Mouse (Mus musculus): ENCODE results near the gene Tspan15. TPM values are rescaled to one million over a fixed set of nuclear protein-coding genes. Genes with fewer than 3 reads are reported as not detected.

Gene Tspan15
- polyA plus RNA-seq, 1 experiment from 2014 or later = 86.3 TPM

DNA sequence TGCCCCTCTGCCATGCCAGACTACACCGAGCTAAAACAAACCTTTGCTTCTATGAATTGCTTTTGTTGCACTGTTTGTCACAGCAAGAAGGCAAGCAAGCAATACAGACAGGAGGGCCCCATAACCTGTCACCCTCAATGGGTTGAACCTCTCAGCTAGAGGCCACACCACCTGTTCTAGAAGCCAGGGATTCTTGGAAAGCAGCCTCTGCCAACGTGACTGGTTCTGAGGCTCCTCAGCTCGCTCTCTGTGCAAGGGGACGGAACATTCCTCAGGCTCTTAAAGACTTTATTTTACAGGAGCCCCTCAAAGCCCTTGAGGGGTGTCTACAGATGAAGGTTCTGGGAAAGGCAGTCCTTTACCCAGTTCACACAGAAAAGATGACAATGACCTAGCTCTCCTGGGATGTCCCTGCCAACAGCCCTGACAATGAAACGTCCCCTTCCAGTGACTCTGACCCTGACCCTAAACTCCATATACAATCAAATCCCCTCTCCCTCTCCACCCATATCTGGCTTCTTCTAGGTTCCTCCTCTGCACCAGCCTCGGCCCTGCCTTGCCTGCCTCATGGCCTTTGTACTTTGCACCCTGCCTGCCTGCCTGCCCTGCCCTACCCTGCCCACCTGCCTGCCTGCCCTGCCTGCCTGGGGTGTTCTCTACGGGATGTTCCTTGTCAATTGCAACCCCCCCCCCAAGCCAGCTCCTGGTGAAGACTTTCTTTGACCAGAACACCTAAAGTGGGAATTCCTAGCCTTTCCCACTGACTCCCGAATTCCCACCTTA, 10.1 kb downstream of the Tspan15 start:
- ATAC-seq = peak; percentile 91
- no peaks in the 10 kb centered on the region for H3K9me3 ChIP-seq (ENCODE audit: control insufficient read depth, low read length)
- H3K4me1 ChIP-seq (ENCODE audit: control insufficient read depth, insufficient read depth, low read length) = peaks cover 40% of the 10 kb centered on the region
- H3K9ac ChIP-seq (ENCODE audit: low read depth, low read length) = peak overlapping the region; percentile 34
- no peaks in the 10 kb centered on the region for H3K27me3 ChIP-seq (replicated peaks; ENCODE audit: control insufficient read depth, insufficient read depth, low read length)
- H3K4me2 ChIP-seq (ENCODE audit: low read depth, low read length) = peak overlapping the region; percentile 51
- no peak overlapping the region for H3K4me3 ChIP-seq (ENCODE audit: low read length)
- H3K36me3 ChIP-seq (ENCODE audit: control insufficient read depth, insufficient read depth, low read length) = no peaks in the 10 kb centered on the region
- WGBS = 53% methylated on average over 8 of the region's 8 CpGs
- peak overlapping the region; percentile 96 for H3K27ac ChIP-seq (ENCODE audit: low read length)

DNA sequence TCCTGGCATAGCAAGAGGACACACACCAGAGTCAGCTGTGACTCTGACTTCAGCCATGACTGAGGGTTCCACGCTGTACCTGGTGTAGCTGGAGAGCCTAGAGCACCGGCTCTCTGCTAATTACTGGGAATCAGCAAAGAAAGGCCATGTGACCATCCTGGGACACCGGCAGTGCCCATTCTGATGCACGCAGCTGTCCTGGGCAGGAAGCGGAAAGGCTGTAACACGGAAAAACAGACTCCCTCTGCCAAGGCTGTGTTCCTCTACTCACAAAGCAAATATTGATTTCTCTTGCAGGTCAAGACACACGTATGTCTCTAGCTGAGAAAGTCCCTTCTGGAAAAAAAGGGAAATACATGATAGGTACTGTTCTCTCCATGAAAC, 12.3 kb downstream of the Tspan15 start:
- H3K4me1 ChIP-seq (ENCODE audit: control insufficient read depth, insufficient read depth, low read length) = peaks cover 43% of the 10 kb centered on the region
- ATAC-seq = peak; percentile 14

DNA sequence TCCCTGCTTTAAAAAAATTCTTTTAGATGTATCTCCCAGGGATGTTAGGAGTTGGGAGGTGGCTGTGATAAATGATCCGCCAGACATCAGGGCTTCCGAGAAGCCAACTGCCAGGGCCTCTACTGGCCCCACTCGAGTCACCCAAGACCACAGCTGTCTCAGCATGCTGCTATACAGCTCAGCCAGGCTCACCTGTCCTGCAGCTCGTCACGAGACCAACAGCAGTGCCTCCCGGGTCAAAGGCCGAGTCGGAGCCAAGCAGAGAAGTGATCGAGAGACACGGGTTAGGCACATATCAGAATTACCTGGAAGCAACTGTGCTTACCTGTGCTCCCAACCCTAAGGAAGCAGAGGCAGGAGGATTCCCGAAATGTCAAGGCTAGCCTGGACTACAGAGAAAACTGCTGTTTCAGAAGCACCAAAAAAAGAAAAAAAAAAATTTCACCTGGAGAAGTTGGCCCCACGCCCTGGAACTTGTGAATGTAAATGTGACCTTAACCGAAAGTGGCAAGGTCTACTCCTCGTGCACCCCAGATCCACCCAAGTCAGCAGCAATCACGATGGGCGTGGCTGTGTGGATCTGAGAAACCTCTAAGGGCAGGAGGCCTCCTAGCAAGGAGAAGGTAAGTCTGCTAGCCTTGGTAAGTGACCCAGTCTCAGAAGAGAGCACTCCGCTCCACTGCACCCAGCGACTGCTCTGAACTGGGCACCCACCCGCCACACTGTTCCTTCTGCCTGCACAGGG, 12.8 kb downstream of the Tspan15 start:
- no peaks in the 10 kb centered on the region for H3K9me3 ChIP-seq (ENCODE audit: control insufficient read depth, low read length)
- ATAC-seq = peak; percentile 58
- H3K4me1 ChIP-seq (ENCODE audit: control insufficient read depth, insufficient read depth, low read length) = peaks cover 40% of the 10 kb centered on the region
- H3K27ac ChIP-seq (ENCODE audit: low read length) = peak overlapping the region; percentile 97
- H3K4me2 ChIP-seq (ENCODE audit: low read depth, low read length) = peak overlapping the region; percentile 32
- H3K36me3 ChIP-seq (ENCODE audit: control insufficient read depth, insufficient read depth, low read length) = no peaks in the 10 kb centered on the region
- H3K4me3 ChIP-seq (ENCODE audit: low read length) = peak overlapping the region; percentile 11; the same call in 1 of the 2 replicates
- peak overlapping the region; percentile 51 for H3K9ac ChIP-seq (ENCODE audit: low read depth, low read length)
- 66% methylated on average over 19 of the region's 19 CpGs for WGBS
- no peaks in the 10 kb centered on the region for H3K27me3 ChIP-seq (replicated peaks; ENCODE audit: control insufficient read depth, insufficient read depth, low read length)

More for the DNA sequence above, 12.3 kb downstream of the Tspan15 start:
- Histone ChIP-seq H3K4me3 (ENCODE audit: low read length) (peak overlapping the region; percentile 11; the same call in 1 of the 2 replicates), H3K27ac (ENCODE audit: low read length) (peak overlapping the region; percentile 97), H3K9ac (ENCODE audit: low read depth, low read length) (peak overlapping the region; percentile 51), H3K4me2 (ENCODE audit: low read depth, low read length) (peak overlapping the region; percentile 32), H3K27me3 (replicated peaks; ENCODE audit: control insufficient read depth, insufficient read depth, low read length) (no peaks in the 10 kb centered on the region), H3K9me3 (ENCODE audit: control insufficient read depth, low read length) (no peaks in the 10 kb centered on the region), H3K36me3 (ENCODE audit: control insufficient read depth, insufficient read depth, low read length) (no peaks in the 10 kb centered on the region)
- 45% methylated on average over 7 of the region's 7 CpGs for WGBS

DNA sequence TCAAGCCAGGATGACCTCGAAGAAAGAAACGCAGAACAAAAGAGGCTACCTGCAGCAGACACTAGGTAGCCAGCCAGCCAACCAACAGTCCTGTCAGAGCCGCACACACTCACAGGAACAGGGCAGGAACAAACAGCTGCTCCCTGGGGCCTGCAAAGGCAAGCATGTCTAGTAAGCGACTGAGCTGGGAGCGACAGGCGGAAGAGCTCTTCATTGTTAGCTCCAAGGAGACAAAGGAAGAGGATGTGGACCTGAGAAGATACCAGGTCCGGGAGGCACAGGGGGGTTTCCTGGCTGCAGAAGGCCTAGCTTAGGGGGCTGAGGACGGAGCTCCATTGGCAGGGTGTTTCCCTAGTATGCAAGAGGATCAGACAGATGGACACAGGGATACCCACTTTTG, 13.9 kb downstream of the Tspan15 start:
- no peak overlapping the region for H3K4me3 ChIP-seq (ENCODE audit: low read length)
- no peaks in the 10 kb centered on the region for H3K36me3 ChIP-seq (ENCODE audit: control insufficient read depth, insufficient read depth, low read length)
- H3K27me3 ChIP-seq (replicated peaks; ENCODE audit: control insufficient read depth, insufficient read depth, low read length) = no peaks in the 10 kb centered on the region
- peaks cover 31% of the 10 kb centered on the region for H3K4me1 ChIP-seq (ENCODE audit: control insufficient read depth, insufficient read depth, low read length)
- no peak overlapping the region for H3K4me2 ChIP-seq (ENCODE audit: low read depth, low read length)
- WGBS = 56% methylated on average over 8 of the region's 8 CpGs
- H3K9me3 ChIP-seq (ENCODE audit: control insufficient read depth, low read length) = no peaks in the 10 kb centered on the region
- H3K9ac ChIP-seq (ENCODE audit: low read depth, low read length) = no peak overlapping the region; the same call in 1 of the 2 replicates
- ATAC-seq = no peak
- peak overlapping the region; percentile 97 for H3K27ac ChIP-seq (ENCODE audit: low read length)

- Histone ChIP-seq H3K4me3 (ENCODE audit: low read length) (no peak overlapping the region), H3K36me3 (ENCODE audit: control insufficient read depth, insufficient read depth, low read length) (no peaks in the 10 kb centered on the region), H3K27me3 (replicated peaks; ENCODE audit: control insufficient read depth, insufficient read depth, low read length) (no peaks in the 10 kb centered on the region), H3K27ac (ENCODE audit: low read length) (peak overlapping the region; percentile 97; the same call in 1 of the 2 replicates), H3K4me2 (ENCODE audit: low read depth, low read length) (no peak overlapping the region), H3K9me3 (ENCODE audit: control insufficient read depth, low read length) (no peaks in the 10 kb centered on the region), H3K4me1 (ENCODE audit: control insufficient read depth, insufficient read depth, low read length) (peaks cover 31% of the 10 kb centered on the region), H3K9ac (ENCODE audit: low read depth, low read length) (no peak overlapping the region; the same call in 1 of the 2 replicates)
- ATAC-seq = no peak
- 47% methylated on average over 5 of the region's 5 CpGs for WGBS
Measured at GRCm38 (mm10) chr10:62216595-62216994, 14.5 kb downstream of the Tspan15 start.

GRCm38 (mm10) chr10:62215633-62216032, 15.4 kb downstream of the Tspan15 start:
- peak overlapping the region; percentile 58 for H3K27ac ChIP-seq (ENCODE audit: low read length)
- 90% methylated on average over 8 of the region's 8 CpGs for WGBS
- H3K4me2 ChIP-seq (ENCODE audit: low read depth, low read length) = no peak overlapping the region
- no peaks in the 10 kb centered on the region for H3K9me3 ChIP-seq (ENCODE audit: control insufficient read depth, low read length)
- no peak overlapping the region for H3K4me3 ChIP-seq (ENCODE audit: low read length)
- H3K36me3 ChIP-seq (ENCODE audit: control insufficient read depth, insufficient read depth, low read length) = no peaks in the 10 kb centered on the region
- H3K27me3 ChIP-seq (replicated peaks; ENCODE audit: control insufficient read depth, insufficient read depth, low read length) = no peaks in the 10 kb centered on the region
- no peak for ATAC-seq
- no peak overlapping the region; the same call in 1 of the 2 replicates for H3K9ac ChIP-seq (ENCODE audit: low read depth, low read length)
- H3K4me1 ChIP-seq (ENCODE audit: control insufficient read depth, insufficient read depth, low read length) = peaks cover 34% of the 10 kb centered on the region

DNA sequence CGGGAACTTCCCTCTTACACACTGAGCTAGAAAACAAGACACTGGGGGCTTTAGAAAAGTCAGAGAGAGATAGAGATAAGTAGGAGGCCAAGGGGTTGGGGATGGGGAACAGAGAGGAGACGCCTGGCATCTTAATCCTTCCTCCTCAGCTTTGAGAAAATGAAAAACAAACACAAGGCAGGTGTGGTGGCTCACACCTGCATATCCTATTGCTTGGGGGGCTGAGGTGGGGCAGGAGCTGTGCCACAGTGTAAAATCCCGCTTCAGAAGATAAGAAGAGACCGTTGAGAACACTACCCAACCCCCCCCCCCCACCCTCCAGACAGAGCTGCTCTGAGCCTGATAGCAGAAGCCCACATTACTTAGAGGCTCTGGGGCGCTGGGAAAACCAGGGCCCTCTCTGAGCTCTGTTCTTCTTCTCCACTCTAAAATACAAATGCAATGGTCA, 15.9 kb downstream of the Tspan15 start:
- 44% methylated on average over 5 of the region's 5 CpGs for WGBS
- H3K9ac ChIP-seq (ENCODE audit: low read depth, low read length) = no peak overlapping the region
- peaks cover 30% of the 10 kb centered on the region for H3K4me1 ChIP-seq (ENCODE audit: control insufficient read depth, insufficient read depth, low read length)
- no peaks in the 10 kb centered on the region for H3K9me3 ChIP-seq (ENCODE audit: control insufficient read depth, low read length)
- H3K4me2 ChIP-seq (ENCODE audit: low read depth, low read length) = no peak overlapping the region
- peak overlapping the region; percentile 58 for H3K27ac ChIP-seq (ENCODE audit: low read length)
- peak; percentile 5; the same call in 1 of the 2 replicates for ATAC-seq
- H3K4me3 ChIP-seq (ENCODE audit: low read length) = no peak overlapping the region
- H3K27me3 ChIP-seq (replicated peaks; ENCODE audit: control insufficient read depth, insufficient read depth, low read length) = no peaks in the 10 kb centered on the region
- H3K36me3 ChIP-seq (ENCODE audit: control insufficient read depth, insufficient read depth, low read length) = no peaks in the 10 kb centered on the region

DNA sequence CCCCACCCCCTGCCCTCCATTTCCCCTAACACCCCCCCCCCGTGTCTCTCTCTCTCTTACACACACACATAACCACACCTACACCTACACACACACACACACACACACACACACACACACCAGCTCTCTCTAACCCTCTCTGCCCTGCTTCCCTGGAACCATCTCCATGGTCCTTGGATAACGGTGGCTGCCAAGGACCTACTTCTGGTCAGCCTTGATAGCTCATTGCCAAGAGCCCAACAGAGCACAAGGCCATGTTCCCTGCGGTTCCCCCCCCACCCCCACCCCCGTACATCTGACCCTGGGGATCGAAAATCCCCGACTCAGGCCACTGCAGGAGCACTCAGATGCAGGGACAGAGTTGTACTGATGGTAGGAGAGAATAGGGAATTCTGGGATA, 19.7 kb downstream of the Tspan15 start:
- Histone ChIP-seq H3K27me3 (replicated peaks; ENCODE audit: control insufficient read depth, insufficient read depth, low read length) (no peaks in the 10 kb centered on the region), H3K36me3 (ENCODE audit: control insufficient read depth, insufficient read depth, low read length) (no peaks in the 10 kb centered on the region), H3K4me2 (ENCODE audit: low read depth, low read length) (no peak overlapping the region), H3K27ac (ENCODE audit: low read length) (no peak overlapping the region), H3K9ac (ENCODE audit: low read depth, low read length) (no peak overlapping the region), H3K4me1 (ENCODE audit: control insufficient read depth, insufficient read depth, low read length) (peaks cover 32% of the 10 kb centered on the region), H3K9me3 (ENCODE audit: control insufficient read depth, low read length) (no peaks in the 10 kb centered on the region), H3K4me3 (ENCODE audit: low read length) (no peak overlapping the region)
- 60% methylated on average over 6 of the region's 6 CpGs for WGBS
- no peak for ATAC-seq

DNA sequence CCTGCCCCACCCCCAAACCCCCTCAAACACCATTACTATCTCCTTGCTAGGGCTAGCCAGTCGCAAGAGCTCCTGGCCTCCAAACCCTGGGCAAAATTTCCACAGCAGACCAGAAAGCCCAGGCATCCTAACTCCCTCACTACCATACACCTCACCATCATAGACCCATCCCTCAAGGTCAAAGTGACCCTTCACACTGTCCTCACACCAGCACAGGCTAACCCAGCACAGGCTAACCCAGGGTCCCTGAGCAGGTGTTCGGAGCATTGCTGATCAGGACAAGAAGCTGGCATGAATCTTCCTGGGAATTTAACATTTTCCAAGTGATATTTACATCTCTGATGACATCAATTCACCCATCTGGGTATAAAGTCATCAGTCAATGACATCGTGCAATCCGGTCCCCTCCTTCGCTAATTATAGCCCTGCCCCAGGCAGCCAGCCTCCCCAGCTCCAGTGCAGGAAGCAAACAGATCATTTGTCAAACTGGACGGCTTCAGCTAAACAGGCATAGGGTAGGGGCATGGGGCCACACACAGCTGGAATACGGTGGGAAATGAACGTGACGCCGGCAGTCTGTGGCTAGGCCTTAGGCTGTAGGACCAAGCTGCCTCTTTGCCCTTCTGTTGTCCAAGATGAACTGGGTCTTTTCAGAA, 22.7 kb downstream of the Tspan15 start:
- 27% methylated on average over 10 of the region's 10 CpGs for WGBS
- Histone ChIP-seq H3K9ac (ENCODE audit: low read depth, low read length) (no peak overlapping the region), H3K4me3 (ENCODE audit: low read length) (no peak overlapping the region), H3K36me3 (ENCODE audit: control insufficient read depth, insufficient read depth, low read length) (no peaks in the 10 kb centered on the region), H3K27ac (ENCODE audit: low read length) (peak overlapping the region; percentile 61), H3K4me1 (ENCODE audit: control insufficient read depth, insufficient read depth, low read length) (peaks cover 19% of the 10 kb centered on the region), H3K27me3 (replicated peaks; ENCODE audit: control insufficient read depth, insufficient read depth, low read length) (no peaks in the 10 kb centered on the region), H3K4me2 (ENCODE audit: low read depth, low read length) (no peak overlapping the region), H3K9me3 (ENCODE audit: control insufficient read depth, low read length) (no peaks in the 10 kb centered on the region)
- ATAC-seq = peak; percentile 68

All from intestine, embryonic 16.5 days (tissue).